Mouse (Mus musculus) thymus, postnatal 0 days (tissue): ENCODE measurements at regions not wholly inside any gene's neighbourhood (a gene's known extent, or its start where the extent isn't known, plus 50 kb on each side); places are given as distances from the start of the nearest gene placed in this dataset.
A peak's percentile ranks its signal among the peaks of the same experiment; 100 is the strongest.

Experiments used
- DNase-seq: peaks from one replicate; pipeline ENCODE4 v3.0.0-alpha.2; 2015; ENCODE audit warnings: low spot score

DNA sequence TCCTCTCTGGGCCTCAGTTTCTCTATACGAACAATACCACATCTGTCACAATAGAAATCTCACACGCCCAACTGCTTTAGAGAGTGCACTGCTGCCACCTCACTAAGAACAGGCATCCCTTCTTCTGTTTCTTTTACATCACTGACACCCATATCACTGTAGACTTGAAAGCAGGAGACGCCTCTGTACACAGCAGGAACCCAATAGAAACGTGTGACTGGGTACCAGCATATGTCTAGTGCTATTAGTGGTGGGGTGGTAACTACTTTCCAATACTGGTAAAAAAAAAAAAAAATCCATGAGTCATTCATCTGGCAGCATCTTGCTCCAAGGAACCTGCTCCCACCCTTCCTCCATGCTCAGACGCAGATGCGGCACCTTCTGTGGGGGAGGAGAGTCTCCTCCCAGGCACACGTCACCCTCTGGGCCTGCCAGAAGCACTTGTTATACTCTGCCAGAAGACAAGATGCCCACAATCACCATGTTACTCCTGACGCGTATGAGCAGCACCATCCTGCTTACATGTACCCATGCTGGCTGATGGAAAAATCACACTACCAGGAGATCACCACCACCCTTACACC lies 151.3 kb upstream of the Plxna4 start:
- no peak for DNase-seq

GRCm38 (mm10) chr6:32728706-32729105 lies 140.7 kb upstream of the Plxna4 start:
- DNase-seq, result no peak

DNA sequence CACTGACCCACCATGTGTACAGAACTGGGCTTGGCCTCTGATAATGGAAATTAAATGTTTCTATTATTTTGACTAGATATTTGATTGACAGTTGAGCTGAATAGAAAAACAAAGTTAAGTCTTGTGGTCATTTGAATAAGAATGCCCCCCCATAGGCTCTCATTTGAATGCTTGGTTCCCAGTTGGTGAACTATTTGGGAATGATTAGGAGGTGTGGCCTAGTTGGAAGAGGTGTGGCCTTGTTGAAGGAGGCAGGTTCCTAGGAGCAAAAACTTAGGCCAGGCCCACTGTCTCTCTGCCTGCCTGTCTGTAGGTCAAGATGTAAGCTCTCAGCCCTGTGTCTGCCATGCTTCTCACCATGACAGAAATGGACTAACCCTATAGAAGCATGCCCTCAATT lies 138.6 kb upstream of the Plxna4 start:
- DNase-seq, result no peak

- DNase-seq, result no peak
These were observed 129.9 kb upstream of the Plxna4 start for GRCm38 (mm10) chr6:32717860-32718259.

DNA sequence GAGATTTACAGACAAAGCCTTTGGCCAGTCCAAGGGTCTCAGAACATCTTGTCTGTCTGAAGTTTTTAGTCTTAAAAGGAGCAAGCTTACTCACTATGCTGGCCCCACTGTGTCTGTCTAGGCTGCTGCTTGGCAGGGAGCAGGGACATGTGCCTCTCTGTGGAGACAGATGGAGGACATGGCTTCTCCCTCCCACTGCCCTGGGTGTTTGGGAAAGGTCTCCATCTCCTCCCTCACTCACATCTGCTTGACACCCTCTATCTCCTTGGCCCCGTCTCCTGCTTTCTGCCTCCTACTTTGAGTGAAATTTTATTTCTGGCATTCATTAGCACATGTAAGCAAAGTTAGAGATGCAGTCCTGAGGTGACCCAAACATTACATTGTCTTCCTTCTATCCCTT lies 127.1 kb upstream of the Plxna4 start:
- DNase-seq, result no peak

GRCm38 (mm10) chr6:32710208-32710607 lies 122.2 kb upstream of the Plxna4 start:
- peak; percentile 17 for DNase-seq

GRCm38 (mm10) chr6:32709566-32709965 lies 121.6 kb upstream of the Plxna4 start:
- DNase-seq, result no peak

DNA sequence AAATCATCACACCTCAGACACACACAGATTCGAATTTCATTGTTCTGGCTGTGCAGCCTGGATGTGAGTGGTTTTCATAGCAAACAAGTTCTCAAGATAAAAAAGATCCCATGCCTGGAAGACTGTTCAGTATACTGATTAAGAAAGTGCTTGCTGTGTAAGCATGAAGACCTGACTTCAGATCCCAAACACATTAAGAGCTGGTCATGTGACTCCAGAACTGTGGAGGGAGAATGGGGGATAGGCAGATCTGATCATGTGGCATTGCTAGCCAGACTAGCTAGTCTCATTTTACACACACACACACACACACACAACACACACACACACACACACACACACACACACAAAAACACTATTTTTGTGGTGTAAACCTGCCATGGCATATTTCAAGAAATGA lies 119.4 kb upstream of the Plxna4 start:
- DNase-seq, result no peak

DNA sequence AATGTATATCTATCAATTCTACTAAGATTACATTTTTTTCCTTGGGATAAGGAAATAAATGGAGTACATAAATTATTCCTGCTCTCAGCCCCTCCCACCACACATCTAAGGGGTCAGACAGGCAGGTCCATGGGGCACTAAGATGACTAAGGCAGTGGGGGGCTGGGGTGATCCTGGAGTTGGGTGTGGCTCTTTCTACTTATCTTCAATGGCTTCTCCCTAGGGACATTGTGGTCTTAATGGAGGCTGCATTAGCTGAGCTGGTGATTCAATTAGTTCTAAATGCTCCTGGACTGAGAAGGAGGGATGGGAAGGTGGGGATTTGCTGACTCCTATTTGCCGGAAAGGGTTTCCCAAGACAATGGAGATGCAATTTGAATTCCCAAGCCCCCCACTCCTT lies 118.4 kb upstream of the Plxna4 start:
- no peak for DNase-seq

- no peak for DNase-seq
These were observed 115.5 kb upstream of the Plxna4 start for GRCm38 (mm10) chr6:32703466-32703865.

DNA sequence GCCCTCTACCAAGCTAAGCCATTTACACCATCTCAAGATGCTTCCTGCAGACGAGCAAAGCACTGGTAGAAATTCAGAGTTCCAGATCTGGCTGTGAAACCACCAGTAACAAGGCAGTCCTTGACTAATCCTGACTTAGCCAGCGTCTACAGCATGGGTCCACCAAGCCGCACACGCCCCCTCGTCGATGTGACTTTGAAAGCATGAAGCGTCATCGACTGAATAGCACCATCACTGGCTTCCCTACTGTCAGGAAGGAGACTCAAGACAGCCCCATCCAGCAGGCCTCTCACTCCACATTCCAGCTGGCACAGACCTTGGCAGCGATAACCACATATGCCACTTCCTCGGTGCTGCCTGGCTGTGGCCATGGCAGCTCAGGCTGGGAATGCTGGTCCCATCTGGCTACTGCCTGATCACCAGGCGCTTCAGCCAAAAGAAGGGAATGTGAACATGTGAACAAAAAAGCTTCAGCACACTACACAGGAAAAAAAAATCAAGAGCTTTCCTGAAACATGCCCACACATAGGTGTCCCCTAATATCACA lies 114.3 kb upstream of the Plxna4 start:
- no peak for DNase-seq

GRCm38 (mm10) chr6:32699811-32700210 lies 111.8 kb upstream of the Plxna4 start:
- no peak for DNase-seq

DNA sequence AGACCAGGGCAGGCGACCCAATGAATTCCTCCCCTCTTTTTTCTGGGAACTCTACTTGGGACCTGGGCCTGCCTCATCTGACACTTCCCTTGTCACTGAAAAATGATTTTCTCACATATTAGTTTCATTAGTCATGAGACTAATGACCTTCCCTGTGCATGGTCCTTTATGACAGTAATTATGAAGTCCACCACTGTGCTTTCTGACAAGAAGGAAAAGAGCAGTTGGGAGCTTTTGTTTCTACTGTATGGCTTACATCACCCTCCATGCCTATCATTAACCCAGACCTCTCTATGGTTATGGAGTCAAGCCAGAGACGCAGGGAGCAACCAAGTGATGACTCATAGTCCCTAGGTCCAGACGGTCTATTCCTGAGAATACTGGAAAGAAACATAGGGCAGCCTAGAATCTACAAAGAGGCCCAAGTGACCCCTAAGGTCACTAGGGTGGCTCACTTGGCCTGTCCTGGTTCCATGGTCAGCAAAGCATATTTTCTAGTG lies 109.8 kb upstream of the Plxna4 start:
- no peak for DNase-seq

- DNase-seq, result no peak
These were observed 108.0 kb upstream of the Plxna4 start for GRCm38 (mm10) chr6:32696037-32696436.

GRCm38 (mm10) chr6:32672552-32672951 lies 84.6 kb upstream of the Plxna4 start:
- no peak for DNase-seq

DNA sequence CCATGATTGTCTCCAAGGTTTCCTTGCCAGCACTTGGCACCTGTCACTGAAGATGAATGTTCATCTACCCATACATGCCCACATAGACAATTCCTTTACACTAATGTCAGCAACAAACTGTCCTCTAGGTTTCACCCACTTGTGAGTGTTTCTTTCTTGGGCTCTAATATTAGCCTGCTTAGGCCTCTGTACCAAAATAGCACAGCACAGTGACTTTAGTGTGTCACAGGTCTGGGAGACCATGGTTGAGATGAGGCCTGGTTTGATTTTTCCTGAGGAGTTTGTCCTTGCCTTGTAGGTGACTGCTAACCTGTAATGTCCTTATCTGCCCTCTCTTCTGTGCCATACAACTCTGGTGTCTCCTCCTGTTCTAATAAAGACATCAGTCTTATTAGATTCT lies 71.8 kb upstream of the Plxna4 start:
- no peak for DNase-seq

DNA sequence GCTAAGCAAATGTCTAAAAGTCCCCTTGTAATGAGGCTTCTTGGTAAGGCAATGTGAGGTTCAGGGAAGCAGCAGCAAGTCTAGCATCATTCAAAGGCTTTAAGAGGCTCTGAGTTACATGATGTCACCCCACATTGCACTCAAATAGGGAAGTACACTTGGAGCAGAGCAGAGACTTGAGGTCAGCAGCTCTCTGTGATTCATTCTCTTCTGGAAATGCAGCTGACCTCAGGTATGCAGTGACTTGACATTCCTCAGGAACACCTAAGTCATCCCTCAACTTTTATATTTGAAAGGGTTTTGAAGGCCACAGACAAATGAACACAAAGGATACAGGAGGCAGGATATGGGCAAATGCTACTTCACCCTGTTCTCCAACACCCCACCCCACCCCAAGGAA lies 69.4 kb upstream of the Plxna4 start:
- no peak for DNase-seq

DNA sequence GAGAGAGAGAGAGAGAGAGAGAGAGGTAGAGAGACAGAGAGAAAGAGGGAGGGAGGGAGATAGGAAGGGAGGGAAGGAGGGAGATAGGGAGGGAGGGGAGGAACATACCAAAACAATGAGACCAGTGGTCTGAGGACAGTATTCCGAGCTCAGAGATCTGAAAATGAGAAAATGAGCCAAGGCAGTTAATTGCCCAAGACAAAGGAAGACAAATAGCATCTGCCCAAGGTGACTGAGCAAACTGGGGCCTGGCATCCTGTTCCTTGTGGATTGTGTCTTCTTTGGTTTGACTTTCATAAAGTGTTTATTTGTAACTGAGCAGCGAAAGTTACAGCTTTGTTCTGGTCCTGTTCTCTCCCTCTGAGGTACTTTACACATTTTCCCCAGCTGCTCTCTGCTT lies 66.2 kb upstream of the Plxna4 start:
- no peak for DNase-seq

DNA sequence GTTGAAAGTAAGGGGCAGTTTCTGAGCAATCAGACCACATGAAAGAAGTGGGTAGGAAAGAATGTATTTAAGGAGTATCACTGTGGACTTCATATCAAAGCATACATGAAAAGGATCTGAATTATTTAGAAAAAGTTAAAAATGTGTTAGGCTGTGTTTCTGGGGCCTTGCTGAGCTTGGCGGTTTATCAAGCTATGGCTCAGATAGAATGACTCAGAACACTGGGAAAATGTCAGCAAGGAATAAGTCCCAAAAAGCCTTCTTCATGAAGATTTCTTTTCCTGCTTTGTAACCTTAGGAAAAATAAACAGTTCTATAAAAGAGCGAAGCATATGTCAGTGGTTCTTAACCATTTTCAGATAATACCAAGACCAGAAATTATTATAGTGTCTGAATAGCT lies 56.0 kb upstream of the Plxna4 start:
- DNase-seq, result no peak

DNA sequence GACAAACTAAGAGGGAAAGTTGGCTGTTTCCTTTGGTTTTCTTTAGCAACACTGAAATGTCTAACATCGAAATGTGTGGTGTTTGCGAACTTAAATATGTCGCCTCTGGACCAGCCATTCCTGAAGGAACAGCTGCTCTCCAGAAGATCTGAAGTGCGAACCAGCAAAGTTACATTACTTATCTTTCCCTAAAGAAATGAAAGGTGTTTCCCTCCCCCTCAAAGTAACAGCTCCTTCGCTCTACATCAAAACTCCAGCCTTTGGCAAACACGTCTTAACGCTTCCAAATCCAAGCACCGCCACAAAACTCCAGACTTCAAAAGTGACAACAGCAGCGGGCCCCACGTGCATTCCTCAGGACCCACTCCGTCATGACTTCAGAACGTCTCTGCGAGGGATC lies 50.9 kb upstream of the Plxna4 start:
- DNase-seq, result no peak
